Comparison of ENCODE assay signal across 8 mouse cellular contexts in the genomic region with DNA sequence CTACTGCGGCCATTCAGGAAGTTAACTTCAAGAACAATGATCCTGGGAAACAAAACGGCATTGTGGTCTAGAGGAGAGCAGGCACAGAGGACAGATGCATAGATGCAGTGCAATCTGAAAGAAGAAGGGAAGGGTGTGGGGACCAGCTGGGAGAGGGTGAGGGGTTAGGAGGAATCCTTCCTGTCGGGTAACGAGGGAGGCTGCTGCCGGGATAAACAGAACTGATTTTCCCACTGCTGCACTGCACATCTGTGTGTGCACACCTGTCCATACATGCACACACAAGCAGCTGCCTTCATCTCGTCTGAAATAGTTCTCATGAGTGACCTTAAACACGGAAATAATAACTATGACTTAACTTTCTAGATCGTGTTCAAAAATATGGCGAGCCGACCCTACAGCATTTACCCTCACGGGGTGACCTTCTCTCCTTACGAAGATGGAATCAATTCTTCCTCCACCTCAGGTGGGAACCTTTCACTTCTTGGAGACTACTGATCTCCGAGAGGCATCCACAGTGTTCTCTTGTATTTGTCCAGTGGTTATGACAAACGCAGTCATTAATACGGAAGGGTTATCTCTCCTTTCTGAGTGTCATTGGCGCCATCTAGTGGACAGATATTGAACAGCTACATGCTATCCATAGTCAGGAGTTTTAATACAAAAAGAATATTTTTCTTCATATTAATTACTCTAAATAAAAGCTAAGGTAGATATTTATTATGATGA. TPM values are rescaled to one million over a fixed set of nuclear protein-coding genes. Genes with fewer than 3 reads are reported as not detected.
DNase-seq lines count a peak whose midpoint lies in the region; ATAC-seq and TF ChIP-seq lines count a peak whose summit lies in the region.

No protein-coding gene starts in this region.

- H3K27me3 ChIP-seq in lung, embryonic 15.5 days = peaks cover 2% of the 10 kb centered on the region; the same call in 1 of the 2 replicates

- H3K9me3 ChIP-seq in lung, embryonic 15.5 days = no peaks in the 10 kb centered on the region

- no peak for TF ChIP-seq POLR2A in olfactory bulb, adult 2 months (IDR thresholded peaks at IDR 0.05; ENCODE audit: insufficient read depth, low read depth, low read length)

- DNase-seq in ES-CJ7 (ENCODE audit: low read depth, low spot score) = peak; percentile 55
- peak; percentile 69 for DNase-seq in brain, adult 2 months (ENCODE audit: low read depth, low spot score)
- DNase-seq in heart, postnatal 10 days = peak; percentile 61 to 82
- peak; percentile 73 for DNase-seq in layer of hippocampus, adult 11-12 months (ENCODE audit: low spot score)
- DNase-seq in urinary bladder, postnatal 25 days (ENCODE audit: low spot score) = peak; percentile 63

- intact Hi-C loops in heart, postnatal 10 days (cut with DNase I) = loop anchor here (1.0 to 5.0 kb wide), 2 partner anchors 37 to 175 kb away; no protein-coding TSS in a partner anchor

- peak overlapping the region; percentile 46 for H3K4me2 ChIP-seq in lung, embryonic 15.5 days

- peaks cover 5% of the 10 kb centered on the region for H3K4me1 ChIP-seq in lung, embryonic 15.5 days
- 0 out of 2 replicates have a peak, but pooled peaks cover 3% of the 10 kb centered on the region for H3K4me1 ChIP-seq in olfactory bulb, adult 2 months (ENCODE audit: control insufficient read depth, insufficient read depth, low read length)

- no peaks in the 10 kb centered on the region for H3K36me3 ChIP-seq in lung, embryonic 15.5 days

- ATAC-seq in erythroblast, adult 5-6 weeks (replicated peaks; ENCODE audit: low FRiP score, poor library complexity, severe bottlenecking) = peak; percentile 71
- ATAC-seq in lung, embryonic 15.5 days (ENCODE audit: borderline replicate concordance, extremely low read depth, low FRiP score, low TSS enrichment) = peak; percentile 64; the same call in 1 of the 2 replicates

- no peak for TF ChIP-seq CTCF in olfactory bulb, adult 2 months (IDR thresholded peaks at IDR 0.05; ENCODE audit: insufficient read depth, low read depth, low read length)

- H3K4me3 ChIP-seq in lung, embryonic 15.5 days = peak overlapping the region; percentile 20; the same call in 1 of the 2 replicates
- H3K4me3 ChIP-seq in olfactory bulb, adult 2 months (ENCODE audit: insufficient read depth, low read depth, low read length) = peak overlapping the region; percentile 23

- WGBS in lung, embryonic 15.5 days = 36% methylated on average over 16 of the region's 16 CpGs
- 39% methylated on average over 16 of the region's 16 CpGs for WGBS in olfactory bulb, adult 2 months

- no peak overlapping the region for H3K27ac ChIP-seq in lung, embryonic 15.5 days
- H3K27ac ChIP-seq in olfactory bulb, adult 2 months (ENCODE audit: insufficient read depth, low read depth, low read length) = peak overlapping the region; percentile 26; the same call in 1 of the 2 replicates

- H3K9ac ChIP-seq in lung, embryonic 15.5 days = 0 out of 2 replicates have a peak overlapping the region, but pooled peaks have one; percentile 16

RNA-seq across cellular contexts. Expression of a gene that starts 32.7 kb away (rescaled TPM):
- 12.7 and 15.8 TPM in 2 replicates for total RNA-seq in erythroblast, adult 5-6 weeks (2015; ENCODE audit: low replicate concordance)
- total RNA-seq in erythroblast, adult 5-6 weeks (2017; ENCODE audit: low replicate concordance) = 6.0 and 6.2 TPM in 2 replicates
- 1 to 10 TPM in 1 of 2 experiments, under 1 TPM in 1; 0.60 to 1.1 TPM for total RNA-seq in heart, postnatal 10 days (2021)
- 0.20 and 0.30 TPM in 2 replicates for polyA plus RNA-seq in lung, embryonic 15.5 days (2015; fragmentation: Nextera tagmentation; extraction: Ambion mirVana)
- polyA plus RNA-seq in olfactory bulb, adult 2 months (2012; ENCODE audit: insufficient read depth, insufficient read length, low replicate concordance, missing spikeins) = not detected in 2 replicates
